In genomic region chr13:21321890-21322494, GRCm38 (mm10) we compare ENCODE assay signal across 8 mouse cellular contexts. TPM values are rescaled to one million over a fixed set of nuclear protein-coding genes. Genes with fewer than 3 reads are reported as not detected.
DNase-seq lines count a peak whose midpoint lies in the region; ATAC-seq lines count a peak whose summit lies in the region.

No protein-coding gene starts in this region.

- H3K9me3 ChIP-seq in hindbrain, embryonic 11.5 days (ENCODE audit: control insufficient read depth, low read length), result no peaks in the 10 kb centered on the region
- no peaks in the 10 kb centered on the region for H3K9me3 ChIP-seq in midbrain, embryonic 12.5 days

- WGBS in hindbrain, embryonic 11.5 days, result 3% methylated on average over 18 of the region's 18 CpGs
- WGBS in midbrain, embryonic 12.5 days, result 2% methylated on average over 18 of the region's 18 CpGs

- no peak overlapping the region for H3K27ac ChIP-seq in hindbrain, embryonic 11.5 days (ENCODE audit: low read depth, low read length)
- no peak overlapping the region for H3K27ac ChIP-seq in midbrain, embryonic 12.5 days (replicated peaks)

- ATAC-seq in hindbrain, embryonic 11.5 days (ENCODE audit: low FRiP score), result no peak
- ATAC-seq in midbrain, embryonic 12.5 days (ENCODE audit: low FRiP score, low read depth), result no peak

- no peaks in the 10 kb centered on the region for H3K4me1 ChIP-seq in hindbrain, embryonic 11.5 days (replicated peaks; ENCODE audit: control insufficient read depth, insufficient read depth, low read length)
- 0 out of 2 replicates have a peak, but pooled peaks cover 3% of the 10 kb centered on the region for H3K4me1 ChIP-seq in midbrain, embryonic 12.5 days

- no peak overlapping the region for H3K9ac ChIP-seq in hindbrain, embryonic 11.5 days (ENCODE audit: low read depth, low read length)
- H3K9ac ChIP-seq in midbrain, embryonic 12.5 days (replicated peaks), result no peak overlapping the region

- H3K36me3 ChIP-seq in hindbrain, embryonic 11.5 days (ENCODE audit: control insufficient read depth, insufficient read depth, low read length), result no peaks in the 10 kb centered on the region
- no peaks in the 10 kb centered on the region for H3K36me3 ChIP-seq in midbrain, embryonic 12.5 days

- peak; percentile 18 to 19 for DNase-seq in layer of hippocampus, postnatal 36 days
- DNase-seq in layer of hippocampus, adult 9-11 months, result no peak
- DNase-seq in cerebellum, postnatal 14 days, result peak; percentile 10 to 22
- peak; percentile 45 for DNase-seq in hindbrain, embryonic 11.5 days (ENCODE audit: low spot score)
- DNase-seq in testis, postnatal 14 days (ENCODE audit: low spot score), result no peak
- no peak for DNase-seq in adrenal gland, adult 18-20 months (ENCODE audit: low spot score in 2 of 2)
- no peak for DNase-seq in thymus, postnatal 14 days

- H3K4me3 ChIP-seq in hindbrain, embryonic 11.5 days (ENCODE audit: low read depth, low read length), result peak overlapping the region; percentile 22; the same call in 1 of the 2 replicates
- peak overlapping the region; percentile 36 for H3K4me3 ChIP-seq in midbrain, embryonic 12.5 days

- H3K27me3 ChIP-seq in hindbrain, embryonic 11.5 days (ENCODE audit: control insufficient read depth, insufficient read depth, low read length), result no peaks in the 10 kb centered on the region; the same call in 1 of the 2 replicates
- H3K27me3 ChIP-seq in midbrain, embryonic 12.5 days, result 0 out of 2 replicates have a peak, but pooled peaks cover 7% of the 10 kb centered on the region

- peak overlapping the region; percentile 39 for H3K4me2 ChIP-seq in hindbrain, embryonic 11.5 days (replicated peaks; ENCODE audit: low read depth, low read length)
- H3K4me2 ChIP-seq in midbrain, embryonic 12.5 days (replicated peaks), result peak overlapping the region; percentile 52

RNA-seq across cellular contexts. Expression of gene Gpx6, which starts 10.1 kb away (rescaled TPM):
- total RNA-seq in layer of hippocampus, postnatal 36 days (2021), result not detected
- 0.32 TPM in 1 of 2 replicates, not detected in the other for polyA plus RNA-seq in hindbrain, embryonic 11.5 days (2014; fragmentation: Nextera tagmentation; extraction: Ambion mirVana)
- not detected in 2 replicates for polyA plus RNA-seq in midbrain, embryonic 12.5 days (2016; fragmentation: Nextera tagmentation; extraction: Ambion mirVana)
- not detected for total RNA-seq in adrenal gland, adult 18-20 months (2021)

RNA-seq across cellular contexts. Expression of gene Olfr1367, which starts 24.7 kb away (rescaled TPM):
- total RNA-seq in layer of hippocampus, postnatal 36 days (2021), result not detected
- polyA plus RNA-seq in hindbrain, embryonic 11.5 days (2014; fragmentation: Nextera tagmentation; extraction: Ambion mirVana), result not detected in 2 replicates
- not detected in 2 replicates for polyA plus RNA-seq in midbrain, embryonic 12.5 days (2016; fragmentation: Nextera tagmentation; extraction: Ambion mirVana)
- not detected for total RNA-seq in adrenal gland, adult 18-20 months (2021)

RNA-seq across cellular contexts. Expression of gene Gpx5, which starts 29.5 kb away (rescaled TPM):
- total RNA-seq in layer of hippocampus, postnatal 36 days (2021), result not detected
- polyA plus RNA-seq in hindbrain, embryonic 11.5 days (2014; fragmentation: Nextera tagmentation; extraction: Ambion mirVana), result not detected in 2 replicates
- not detected in 2 replicates for polyA plus RNA-seq in midbrain, embryonic 12.5 days (2016; fragmentation: Nextera tagmentation; extraction: Ambion mirVana)
- total RNA-seq in adrenal gland, adult 18-20 months (2021), result not detected

RNA-seq across cellular contexts. Expression of gene Zscan12, which starts 40.6 kb away (rescaled TPM):
- 1 to 10 TPM; 8.4 to 9.9 TPM for total RNA-seq in layer of hippocampus, postnatal 36 days (2021)
- polyA plus RNA-seq in hindbrain, embryonic 11.5 days (2014; fragmentation: Nextera tagmentation; extraction: Ambion mirVana), result 18.7 and 20.3 TPM in 2 replicates
- polyA plus RNA-seq in midbrain, embryonic 12.5 days (2016; fragmentation: Nextera tagmentation; extraction: Ambion mirVana), result 20.3 and 20.7 TPM in 2 replicates
- total RNA-seq in adrenal gland, adult 18-20 months (2021), result 1 to 10 TPM; 9.5 to 9.8 TPM

Comparison
In these comparisons a context has a peak if more than half of its experiments do, and no peak if none do; other contexts are left out.
1. DNase-seq: peak in layer of hippocampus, postnatal 36 days (2 of 2), cerebellum, postnatal 14 days (2 of 2) and hindbrain, embryonic 11.5 days (single experiment); none in layer of hippocampus, adult 9-11 months (single experiment), testis, postnatal 14 days (single experiment), adrenal gland, adult 18-20 months (0 of 2) and thymus, postnatal 14 days (single experiment).